Mouse (Mus musculus) ES-Bruce4 (cell line): ENCODE data around the gene Crygf. TPM values are rescaled to one million over a fixed set of nuclear protein-coding genes. Genes with fewer than 3 reads are reported as not detected.
"Not testable (repeated sequence)": the region's sequence is repeated elsewhere in the genome, so short reads cannot be mapped to it uniquely, and the experiment has no call there.

Experiments used
- H3K27ac ChIP-seq: 2 replicates; pipeline ENCODE4 v1.5.1; 2012; ENCODE audit warnings: low read length, inconsistent platforms; ENCODE audit not compliant: insufficient read depth
- H3K27me3 ChIP-seq: 2 replicates; pipeline ENCODE4 v1.6.1; 2012; ENCODE audit warnings: mild to moderate bottlenecking, low read length, inconsistent platforms; ENCODE audit not compliant: control insufficient read depth, poor library complexity, insufficient read depth, severe bottlenecking
- H3K36me3 ChIP-seq: 2 replicates; pipeline ENCODE4 v1.6.1; 2012; ENCODE audit warnings: inconsistent platforms, mild to moderate bottlenecking, low read length, moderate library complexity; ENCODE audit not compliant: control insufficient read depth, poor library complexity, insufficient read depth, severe bottlenecking
- H3K4me1 ChIP-seq: one replicate; pipeline ENCODE4 v1.8.1; 2011; ENCODE audit warnings: low read length; ENCODE audit not compliant: control insufficient read depth, insufficient read depth
- H3K4me3 ChIP-seq: 2 replicates; pipeline ENCODE4 v1.5.1; 2011; ENCODE audit warnings: low read depth, mild to moderate bottlenecking, low read length
- H3K9ac ChIP-seq: 2 replicates; pipeline ENCODE4 v1.6.1; 2012; ENCODE audit warnings: low read depth, mild to moderate bottlenecking, inconsistent platforms; ENCODE audit not compliant: poor library complexity, severe bottlenecking
- H3K9me3 ChIP-seq: replicated peaks from 2 replicates; pipeline ENCODE4 v1.6.1; 2012; ENCODE audit warnings: mild to moderate bottlenecking, low read length, inconsistent platforms; ENCODE audit not compliant: control insufficient read depth, poor library complexity, insufficient read depth, severe bottlenecking
- CTCF ChIP-seq: IDR thresholded peaks from one replicate; pipeline ENCODE4 v1.8.1; 2011; ENCODE audit warnings: low read depth, low read length
- EP300 ChIP-seq: IDR thresholded peaks from 2 replicates; pipeline ENCODE4 v1.6.1; 2011; ENCODE audit warnings: low read depth, low read length; ENCODE audit not compliant: insufficient read depth
- POLR2A ChIP-seq: IDR thresholded peaks from one replicate; pipeline ENCODE4 v1.8.1; 2011; ENCODE audit warnings: low read length; ENCODE audit not compliant: insufficient read depth
- polyA plus RNA-seq: library from polyadenylated mRNA; stranded (reverse); fragments of >200 nt; gene quantifications from 2 replicates; pipeline ENCODE4 v1.2.4, GENCODE M21; 2011; ENCODE audit warnings: low read depth; ENCODE audit not compliant: missing spikeins, insufficient read depth, insufficient read length

Gene Crygf
- polyA plus RNA-seq, result not detected in 2 replicates

GRCm38 (mm10) chr1:65926294-65926693, at the start of gene Crygf:
TSS of gene Crygf (plus strand) at chr1:65926520.
- no peak for TF ChIP-seq CTCF
- TF ChIP-seq POLR2A, result no peak
- TF ChIP-seq EP300, result no peak
- no peaks in the 10 kb centered on the region for H3K27me3 ChIP-seq
- H3K9ac ChIP-seq, result no peak within 1 kb of the TSS
- no peaks in the 10 kb centered on the region for H3K36me3 ChIP-seq
- H3K4me1 ChIP-seq, result no peaks in the 10 kb centered on the region
- H3K4me3 ChIP-seq, result no peak within 1 kb of the TSS
- no peaks in the 10 kb centered on the region for H3K9me3 ChIP-seq
- H3K27ac ChIP-seq, result no peak within 1 kb of the TSS

GRCm38 (mm10) chr1:65925361-65926210, 734 bp upstream of the Crygf start:
- no peaks in the 10 kb centered on the region for H3K36me3 ChIP-seq
- H3K4me1 ChIP-seq, result no peaks in the 10 kb centered on the region
- H3K27me3 ChIP-seq, result no peaks in the 10 kb centered on the region
- no peak for TF ChIP-seq EP300
- no peak for TF ChIP-seq CTCF
- TF ChIP-seq POLR2A, result no peak
- no peak overlapping the region for H3K4me3 ChIP-seq
- no peak overlapping the region for H3K9ac ChIP-seq
- H3K27ac ChIP-seq, result no peak overlapping the region
- no peaks in the 10 kb centered on the region for H3K9me3 ChIP-seq

GRCm38 (mm10) chr1:65926696-65927095, 376 bp downstream of the Crygf start:
- not testable (repeated sequence) for H3K4me1 ChIP-seq, H3K9ac ChIP-seq, H3K27me3 ChIP-seq, H3K36me3 ChIP-seq, H3K27ac ChIP-seq, H3K4me3 ChIP-seq, H3K9me3 ChIP-seq

- no peak overlapping the region for H3K9ac ChIP-seq
- no peak for TF ChIP-seq CTCF
- TF ChIP-seq EP300, result no peak
- TF ChIP-seq POLR2A, result no peak
- H3K9me3 ChIP-seq, result no peaks in the 10 kb centered on the region
- no peak overlapping the region for H3K27ac ChIP-seq
- no peaks in the 10 kb centered on the region for H3K4me1 ChIP-seq
- H3K27me3 ChIP-seq, result no peaks in the 10 kb centered on the region
- H3K4me3 ChIP-seq, result no peak overlapping the region
- no peaks in the 10 kb centered on the region for H3K36me3 ChIP-seq
Measured at GRCm38 (mm10) chr1:65930055-65930454, 3.7 kb downstream of the Crygf start.

GRCm38 (mm10) chr1:65932091-65932812, 5.9 kb downstream of the Crygf start:
- no peaks in the 10 kb centered on the region for H3K27me3 ChIP-seq
- H3K9me3 ChIP-seq, result no peaks in the 10 kb centered on the region
- H3K27ac ChIP-seq, result no peak overlapping the region
- no peak overlapping the region for H3K4me3 ChIP-seq
- no peak overlapping the region for H3K9ac ChIP-seq
- TF ChIP-seq POLR2A (no peak), CTCF (no peak), EP300 (no peak)
- H3K4me1 ChIP-seq, result no peaks in the 10 kb centered on the region
- no peaks in the 10 kb centered on the region for H3K36me3 ChIP-seq

Other genes starting within 250 kb of the Crygf start
- 13.7 and 18.3 TPM in 2 replicates for gene Map2, start 248.8 kb downstream of the Crygf start, polyA plus RNA-seq